Mouse (Mus musculus) 3T3-L1 (cell line): ENCODE data around the gene Pkhd1.
A peak's percentile ranks its signal among the peaks of the same experiment; 100 is the strongest.
"Not testable (repeated sequence)": the region's sequence is repeated elsewhere in the genome, so short reads cannot be mapped to it uniquely, and the experiment has no call there.

Experiments
- DNase-seq: peaks from one replicate; pipeline ENCODE4 v3.0.0-alpha.2; 2015; ENCODE audit warnings: low read depth, low spot score

The Pkhd1 gene

DNA sequence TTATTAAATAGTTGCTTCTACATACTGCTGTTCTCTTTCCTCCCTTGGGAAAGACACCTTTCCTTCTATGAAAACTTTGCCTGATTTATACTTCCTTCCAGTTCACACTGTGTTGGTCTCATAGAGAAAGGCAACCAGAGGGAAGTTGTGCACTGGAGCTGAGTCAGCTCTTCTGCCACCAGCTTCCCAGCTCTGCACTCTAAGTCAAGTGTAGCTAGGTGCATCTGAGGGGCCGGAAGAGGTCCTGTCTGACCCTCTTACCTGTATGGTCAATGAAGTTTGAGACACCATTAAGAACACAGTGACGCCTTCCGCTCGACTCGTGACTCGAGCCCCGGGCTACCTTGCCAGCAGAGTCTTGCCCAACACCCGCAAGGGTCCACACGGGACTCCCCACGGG is 131.8 kb downstream of the Pkhd1 start:
- no peak for DNase-seq

DNA sequence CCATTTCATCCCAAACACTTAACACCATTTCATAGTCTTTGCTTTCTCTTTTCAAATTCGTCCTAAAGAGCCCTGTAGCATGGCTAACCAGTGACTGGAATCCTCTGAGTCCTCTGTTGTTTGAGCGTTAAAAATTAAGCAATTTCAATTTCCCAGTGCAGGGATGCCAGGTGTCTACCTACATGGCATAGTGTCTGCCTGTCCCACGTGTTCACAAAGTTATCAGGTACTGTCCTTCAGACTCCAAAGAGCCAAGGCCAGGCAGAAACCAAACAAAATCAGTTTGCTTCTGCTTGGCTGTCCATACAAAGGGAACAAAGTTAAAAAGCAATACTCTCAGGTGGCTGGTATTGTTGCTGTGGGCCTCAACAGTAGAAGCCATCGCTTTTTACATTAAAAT is 136.0 kb downstream of the Pkhd1 start:
- DNase-seq: no peak

DNA sequence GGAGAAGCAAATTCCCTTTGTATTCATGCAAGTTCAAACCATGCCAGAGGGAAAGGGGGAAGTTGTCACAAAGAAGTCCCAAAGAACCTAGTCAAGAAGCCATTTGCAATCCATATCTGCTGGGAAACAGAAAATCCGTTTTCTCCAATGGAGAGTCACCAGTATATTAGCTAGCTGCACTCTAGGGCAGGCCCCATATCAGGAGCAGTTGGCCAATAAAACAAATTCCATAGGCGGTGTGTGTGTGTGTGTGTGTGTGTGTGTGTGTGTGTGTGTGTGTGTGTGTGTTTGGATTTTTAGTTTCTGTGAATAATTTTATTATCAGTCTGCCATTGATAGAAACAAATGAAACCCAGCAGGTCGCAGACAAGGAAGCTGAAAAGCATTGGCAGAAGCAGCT is 139.2 kb downstream of the Pkhd1 start:
- DNase-seq: no peak

DNA sequence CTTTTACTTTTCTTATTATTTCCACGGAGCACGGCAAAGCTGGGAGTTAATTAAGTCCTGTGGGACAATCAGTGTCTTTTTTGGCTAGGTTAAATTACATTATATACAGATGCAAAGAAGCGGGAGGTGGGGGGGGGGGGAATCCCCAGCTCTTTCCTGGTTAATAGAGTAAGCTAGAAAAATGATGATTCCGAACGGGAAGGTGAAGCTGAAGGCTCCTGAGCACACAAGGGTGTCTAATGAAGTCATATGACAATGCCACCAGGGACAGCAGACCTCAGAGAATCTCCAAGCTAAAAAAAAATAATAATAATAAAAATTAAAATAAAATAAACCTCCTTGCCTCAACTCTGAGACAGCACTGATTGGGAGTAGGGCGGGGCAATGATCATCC is 139.6 kb downstream of the Pkhd1 start:
- DNase-seq: no peak

DNA sequence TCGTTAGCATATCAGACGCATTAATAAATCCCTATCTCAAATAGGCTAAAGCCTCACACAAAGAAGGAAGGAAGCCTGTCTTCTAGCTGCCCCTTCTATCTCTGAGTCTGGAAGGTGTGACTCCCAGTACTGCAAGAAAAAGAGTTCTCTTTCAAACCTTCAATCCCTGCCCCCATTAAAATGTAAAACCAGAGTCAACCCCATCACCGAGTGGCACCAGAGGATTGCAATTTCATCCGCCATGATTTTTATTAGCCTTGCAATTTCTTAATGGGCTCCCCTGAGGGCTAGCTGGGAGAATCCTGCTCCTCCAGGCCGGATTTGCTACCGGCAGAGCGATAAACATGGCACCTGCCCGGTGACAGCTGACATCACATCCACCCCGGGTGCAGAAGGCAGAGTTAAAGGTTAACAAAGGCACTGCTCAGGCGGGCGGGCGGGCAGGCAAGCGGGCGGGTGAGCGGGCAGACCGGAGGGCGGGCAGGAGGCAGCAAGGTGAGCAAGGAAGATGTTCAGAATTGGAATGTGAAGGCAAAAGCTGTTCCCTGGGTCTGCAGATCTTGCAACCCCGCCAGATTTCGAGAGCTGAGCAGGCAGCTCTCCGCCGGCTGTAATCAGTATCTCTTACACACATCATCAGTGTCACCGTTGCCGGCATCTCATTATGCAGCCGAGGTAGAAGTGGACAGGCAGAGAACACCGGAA is 140.2 kb downstream of the Pkhd1 start:
- DNase-seq: no peak

DNA sequence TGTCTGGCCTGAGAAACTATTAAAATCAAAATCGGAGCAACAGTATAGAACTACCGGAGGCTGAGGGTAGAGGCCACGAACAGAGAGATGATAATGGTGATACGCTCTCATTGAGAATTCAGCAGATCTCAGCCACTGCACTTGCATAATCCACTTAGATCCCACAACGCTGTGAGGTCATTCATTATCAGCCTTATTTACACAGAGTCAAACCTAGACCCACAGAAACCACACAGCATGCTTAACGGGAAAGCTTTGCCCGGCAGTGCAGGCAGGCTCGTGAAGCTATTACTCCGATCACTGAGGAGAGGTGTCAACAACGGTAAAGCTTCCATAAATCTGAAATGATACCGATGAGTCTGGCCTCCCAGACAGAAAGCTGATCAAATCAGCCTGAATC is 147.1 kb downstream of the Pkhd1 start:
- DNase-seq: no peak

DNA sequence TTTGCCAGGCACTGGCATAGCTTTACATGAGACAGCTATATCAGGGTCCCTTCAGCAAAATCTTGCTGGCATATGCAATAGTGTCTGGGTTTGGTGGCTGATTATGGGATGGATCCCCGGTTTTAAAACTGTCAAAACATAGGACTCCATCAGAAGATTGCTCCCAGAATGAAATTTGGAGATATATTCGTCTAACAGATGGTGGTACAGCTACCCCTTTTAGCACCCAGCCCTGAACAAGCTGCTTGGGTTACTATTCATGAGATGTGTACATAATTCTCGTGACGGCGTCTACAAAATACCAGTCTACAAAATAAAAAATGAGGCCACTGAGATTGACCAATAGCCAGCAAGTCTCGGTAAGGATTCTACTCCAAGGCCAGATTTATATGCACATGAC is 147.5 kb downstream of the Pkhd1 start:
- no peak for DNase-seq

DNA sequence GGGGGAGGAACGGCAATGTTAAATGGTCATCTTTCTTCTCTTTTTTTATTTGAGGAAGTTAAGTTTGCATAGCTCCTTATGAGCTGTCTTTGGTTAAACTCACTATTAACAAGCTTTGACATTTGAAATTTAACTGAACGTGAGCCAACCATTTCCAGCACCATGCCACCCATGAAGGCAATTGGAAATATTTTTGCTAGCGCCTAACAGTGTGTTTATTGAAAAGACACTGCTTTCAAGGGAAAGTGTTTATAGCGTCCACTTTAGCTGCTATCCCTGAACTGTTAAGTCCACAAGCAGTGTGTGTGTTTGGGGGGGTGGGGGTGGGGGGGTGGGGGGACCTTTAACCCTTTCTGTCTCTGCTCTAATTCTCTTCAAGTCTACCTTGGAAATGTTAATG is 151.4 kb downstream of the Pkhd1 start:
- DNase-seq: no peak

DNA sequence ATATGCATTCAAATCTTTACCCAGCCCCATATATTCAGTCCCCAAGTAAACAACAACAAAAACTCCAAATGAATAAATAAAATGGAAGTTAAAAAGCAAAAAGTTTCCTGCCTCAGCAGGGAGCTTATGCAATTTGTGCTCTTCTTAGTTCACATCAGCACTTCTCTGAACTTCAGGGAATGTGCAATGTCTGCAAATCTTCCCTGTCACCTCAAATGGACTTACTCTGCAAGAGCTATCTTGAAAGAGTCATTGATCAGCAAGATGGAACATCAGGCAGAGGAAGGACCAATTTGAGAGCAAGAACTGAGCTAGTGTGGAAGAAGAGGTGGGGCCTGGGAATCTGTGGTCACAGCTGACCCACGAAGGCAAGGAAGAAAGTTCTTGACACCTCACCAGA is 163.2 kb downstream of the Pkhd1 start:
- no peak for DNase-seq

DNA sequence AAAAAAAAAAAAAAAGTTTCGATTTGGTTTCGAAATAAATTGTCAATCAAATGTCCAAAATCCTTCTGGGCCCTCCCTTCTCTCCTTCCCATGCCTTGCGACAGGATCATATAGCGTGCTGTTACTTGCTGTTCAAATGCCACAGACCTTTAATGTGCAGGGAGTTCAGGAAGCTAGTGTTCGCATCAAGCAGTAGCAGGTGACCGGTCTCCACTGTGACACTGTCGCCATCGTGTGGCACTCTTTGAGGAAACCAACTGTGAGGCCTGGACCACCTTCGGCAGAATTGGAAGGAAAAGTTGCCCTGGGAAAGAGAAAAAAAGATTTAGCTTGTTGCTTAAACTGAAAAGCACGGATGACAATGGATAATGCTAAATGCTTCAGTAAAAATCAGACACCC is 167.8 kb downstream of the Pkhd1 start:
- DNase-seq: peak; percentile 21

DNA sequence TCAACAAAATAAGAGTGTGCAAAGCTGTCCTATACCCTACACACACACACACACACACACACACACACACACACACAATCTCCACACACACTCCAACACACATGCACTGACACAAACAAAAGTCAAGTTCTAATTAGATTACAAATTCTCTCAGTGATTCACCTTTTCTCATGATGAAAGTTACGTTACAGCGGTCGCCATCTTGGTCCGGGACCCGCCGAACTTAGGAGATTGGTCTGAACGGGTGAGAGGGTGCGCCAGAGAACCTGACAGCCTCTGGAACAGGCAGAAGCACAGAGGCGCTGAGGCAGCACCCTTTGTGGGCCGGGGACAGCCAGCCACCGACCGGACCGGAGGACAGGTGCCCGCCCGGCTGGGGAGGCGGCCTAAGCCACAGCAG is 185.8 kb downstream of the Pkhd1 start:
- not testable (repeated sequence) for DNase-seq

DNA sequence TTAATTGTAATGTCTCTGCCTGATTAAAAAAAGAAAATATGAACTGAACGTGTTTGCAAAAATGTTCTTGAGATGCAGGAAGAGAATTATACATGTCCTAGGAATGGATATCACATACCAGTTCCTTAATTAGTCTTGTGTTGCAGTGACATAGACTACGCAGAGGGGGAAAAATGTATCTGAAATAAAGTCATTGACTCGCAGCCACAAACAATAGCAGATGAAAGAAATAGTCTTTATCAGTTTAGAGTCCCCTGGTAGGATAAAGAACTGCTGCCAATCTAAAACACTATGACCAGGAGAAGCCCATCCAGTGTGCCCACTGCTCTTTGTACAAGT is 188.8 kb downstream of the Pkhd1 start:
- DNase-seq: no peak

DNA sequence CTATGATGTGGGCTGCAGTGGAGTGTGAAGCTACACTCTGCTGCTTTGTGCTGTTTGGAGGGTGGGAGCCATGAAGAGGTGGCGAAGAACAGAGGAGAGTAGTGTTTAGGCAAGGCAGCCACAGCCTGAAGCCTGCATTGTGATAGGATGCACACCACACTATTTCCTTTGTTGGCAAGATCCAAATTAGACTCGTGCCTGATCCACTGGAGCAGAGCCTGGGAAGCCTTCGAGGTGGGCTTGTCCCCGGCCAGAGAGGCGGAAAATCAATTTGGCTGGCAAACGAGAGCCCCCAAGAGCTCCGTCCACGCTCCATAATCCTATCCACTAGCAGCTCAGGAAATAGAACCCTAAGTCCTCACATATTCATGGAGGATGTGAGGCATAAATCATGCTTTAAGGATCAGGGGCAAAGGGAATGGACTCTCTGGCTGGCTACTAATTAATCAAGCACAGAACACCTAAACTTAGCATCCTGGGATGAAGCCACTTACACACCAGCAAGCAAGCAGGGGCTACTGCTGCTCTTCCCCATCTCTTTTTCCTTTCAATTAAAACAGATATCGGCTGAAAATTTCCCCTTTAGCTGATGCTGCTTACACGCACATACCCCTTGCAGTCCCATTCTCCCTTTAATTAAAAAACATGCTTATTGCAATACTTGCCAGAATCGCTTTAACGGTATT is 189.4 kb downstream of the Pkhd1 start:
- DNase-seq: no peak

DNA sequence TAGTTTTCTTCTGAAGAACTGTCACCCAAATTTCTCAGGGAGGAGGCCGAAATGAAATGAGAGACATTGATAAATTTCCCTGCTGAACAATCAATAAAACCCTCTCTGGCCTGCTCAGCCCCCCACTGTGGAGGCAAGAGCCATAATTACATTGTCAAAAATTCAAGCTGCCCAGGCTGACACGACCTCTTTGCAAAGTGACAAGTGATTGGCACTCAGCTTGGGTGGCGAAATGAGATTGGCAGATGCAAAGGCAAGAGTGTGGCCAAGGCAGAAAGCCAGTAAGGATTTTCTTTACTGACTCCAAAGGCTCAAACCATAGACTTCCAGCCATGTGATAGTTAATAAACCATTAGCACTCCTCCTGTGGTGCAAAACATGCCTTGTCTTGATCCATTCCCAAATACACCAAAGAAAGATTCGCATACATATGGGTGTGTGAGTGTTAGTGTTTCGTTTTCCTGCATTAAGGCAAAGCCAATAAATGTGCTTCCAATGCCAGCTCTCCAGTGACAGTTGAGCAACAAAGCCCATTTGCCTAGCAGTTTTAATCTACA is 208.4 kb downstream of the Pkhd1 start:
- DNase-seq: no peak

DNA sequence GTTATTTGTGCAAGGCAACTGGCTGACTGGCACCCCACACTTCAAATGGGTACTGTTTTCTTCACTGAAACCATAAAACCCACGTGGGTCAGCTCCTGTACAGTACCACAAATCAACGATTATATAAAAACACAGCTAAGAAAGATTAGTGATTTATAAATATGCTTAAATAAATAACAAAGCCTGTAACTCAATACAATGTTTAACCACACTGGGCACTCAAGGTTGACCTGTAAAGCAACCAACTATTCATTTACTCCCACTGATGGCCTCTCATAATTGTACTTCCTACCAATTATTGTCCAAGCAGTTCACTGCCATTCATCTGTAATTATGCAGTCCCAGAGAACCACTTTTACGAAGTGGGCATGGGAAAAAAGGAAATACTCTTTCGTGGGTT is 219.5 kb downstream of the Pkhd1 start:
- DNase-seq: no peak

DNA sequence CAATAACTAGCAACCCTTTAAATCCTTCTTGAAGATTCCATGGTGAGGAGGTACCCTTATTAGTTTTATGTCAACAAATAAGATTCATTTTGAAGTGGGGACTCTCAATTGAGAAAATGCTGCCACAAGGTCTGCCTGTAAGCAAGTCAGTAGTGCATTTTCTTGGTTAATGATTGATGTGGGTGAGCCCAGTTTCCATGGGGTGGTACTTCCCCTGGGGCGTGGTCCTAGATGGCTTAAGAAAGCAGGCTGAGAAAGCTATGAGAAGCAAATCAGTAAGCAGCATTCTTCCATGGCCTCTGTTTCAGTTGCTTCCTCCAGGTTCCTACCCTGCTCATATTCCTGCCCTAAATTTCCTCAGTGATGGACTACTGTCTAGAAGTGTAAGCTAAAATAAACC is 253.4 kb downstream of the Pkhd1 start:
- DNase-seq: no peak

DNA sequence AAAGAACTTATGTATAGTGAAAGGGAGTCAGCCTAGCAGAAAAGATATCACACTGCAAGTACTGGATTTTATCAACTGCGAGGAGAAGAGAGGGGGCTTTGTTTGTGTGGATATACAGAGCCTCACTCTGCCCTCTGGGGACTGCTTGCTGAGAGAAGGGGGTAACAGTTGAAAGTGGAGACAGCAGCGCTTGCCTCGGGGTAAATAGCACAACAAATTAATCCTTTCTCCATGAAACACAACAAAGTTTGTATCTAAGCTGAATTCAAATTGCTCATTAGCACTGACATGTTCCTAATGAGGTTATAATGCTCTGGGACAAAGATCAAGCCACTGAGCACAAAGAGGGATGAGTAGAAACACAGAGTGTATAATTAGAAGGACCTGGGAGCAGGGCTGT is 273.2 kb downstream of the Pkhd1 start:
- DNase-seq: no peak

DNA sequence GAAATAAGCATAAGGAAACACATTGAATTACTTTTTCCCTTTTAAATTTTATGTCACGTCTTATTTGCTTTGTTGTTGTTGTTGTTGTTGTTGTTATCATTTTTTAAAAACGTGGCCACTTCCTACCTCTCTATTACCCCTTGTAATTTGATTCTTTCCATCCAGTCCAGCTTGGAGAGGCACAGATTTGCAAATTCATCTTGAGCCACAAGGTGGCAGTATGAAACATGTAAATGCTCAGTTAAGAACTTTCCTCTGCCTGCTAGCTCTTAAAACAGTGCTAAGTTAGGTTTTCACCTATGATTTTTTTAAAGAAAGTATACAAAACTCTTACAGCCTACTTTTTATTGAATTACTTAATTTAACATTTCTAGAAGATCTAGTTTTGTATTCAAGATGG is 306.4 kb downstream of the Pkhd1 start:
- DNase-seq: peak; percentile 79

DNA sequence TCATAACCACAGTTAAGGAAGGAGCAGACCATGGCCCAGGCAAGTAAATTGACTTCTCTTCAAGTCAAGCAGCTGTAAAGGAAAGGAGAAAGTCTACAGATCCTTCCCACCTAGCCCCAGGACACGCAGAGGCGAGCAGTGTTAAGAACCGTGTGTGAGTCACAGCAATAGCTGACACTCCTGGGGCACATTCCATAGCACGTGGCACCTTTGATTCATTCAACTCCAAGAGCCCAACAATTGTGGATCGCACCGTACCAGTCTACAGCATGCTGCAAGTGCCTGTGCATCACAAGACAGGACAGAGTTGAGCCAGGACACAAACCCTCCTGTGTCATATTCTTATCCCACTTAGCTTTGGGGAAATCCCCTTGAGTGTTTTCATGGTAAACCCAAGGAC is 306.9 kb downstream of the Pkhd1 start:
- peak; percentile 4 for DNase-seq

DNA sequence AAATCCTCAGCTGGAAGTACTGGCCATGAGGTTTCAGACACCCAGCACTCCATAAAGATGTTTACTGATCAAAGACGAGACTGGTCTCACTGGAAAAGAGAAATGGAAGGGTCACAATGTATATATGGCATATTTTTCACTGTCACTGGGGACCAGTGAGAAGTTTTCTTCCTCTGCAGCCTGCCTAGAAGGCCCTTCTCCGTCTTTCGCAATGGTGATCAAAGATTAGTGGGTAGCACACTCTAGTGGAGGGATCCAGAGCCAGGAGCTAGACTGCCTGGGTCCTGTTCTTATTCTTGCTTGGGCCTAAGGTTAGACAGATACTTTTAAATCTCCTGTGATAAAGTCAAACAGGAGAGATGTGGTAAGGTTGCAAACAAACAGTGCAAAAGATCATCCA is 311.7 kb downstream of the Pkhd1 start:
- DNase-seq: peak; percentile 17

DNA sequence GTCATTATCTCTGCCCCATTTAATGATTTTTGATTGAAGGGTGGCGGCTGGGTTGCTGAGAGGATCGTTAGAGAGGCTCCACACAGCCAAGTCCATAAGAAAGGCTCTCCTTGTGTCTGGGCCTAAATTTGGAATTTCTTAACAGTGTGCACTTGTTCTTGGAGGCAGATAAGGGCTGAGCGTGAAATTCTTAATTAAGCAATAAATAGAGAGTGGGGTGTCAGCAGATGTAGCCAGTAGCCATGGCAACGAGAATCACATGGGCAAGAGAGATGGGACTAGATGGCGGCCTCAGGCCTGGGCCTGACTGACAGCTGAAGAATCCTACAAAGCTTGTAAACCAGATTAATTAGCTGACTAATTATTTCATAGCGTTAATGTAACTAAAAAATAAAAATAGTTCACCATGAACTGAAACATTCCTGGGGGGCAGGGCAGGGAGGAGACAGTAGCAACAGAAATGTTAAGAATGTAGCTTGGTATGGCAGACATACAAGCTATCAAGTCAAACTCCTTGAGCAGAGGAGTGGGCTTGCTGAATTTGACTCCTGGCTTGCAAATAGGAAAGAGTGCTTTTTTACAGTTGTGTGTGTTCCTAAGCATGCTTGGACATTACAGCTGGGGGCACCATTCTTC is 314.8 kb downstream of the Pkhd1 start:
- DNase-seq: no peak

DNA sequence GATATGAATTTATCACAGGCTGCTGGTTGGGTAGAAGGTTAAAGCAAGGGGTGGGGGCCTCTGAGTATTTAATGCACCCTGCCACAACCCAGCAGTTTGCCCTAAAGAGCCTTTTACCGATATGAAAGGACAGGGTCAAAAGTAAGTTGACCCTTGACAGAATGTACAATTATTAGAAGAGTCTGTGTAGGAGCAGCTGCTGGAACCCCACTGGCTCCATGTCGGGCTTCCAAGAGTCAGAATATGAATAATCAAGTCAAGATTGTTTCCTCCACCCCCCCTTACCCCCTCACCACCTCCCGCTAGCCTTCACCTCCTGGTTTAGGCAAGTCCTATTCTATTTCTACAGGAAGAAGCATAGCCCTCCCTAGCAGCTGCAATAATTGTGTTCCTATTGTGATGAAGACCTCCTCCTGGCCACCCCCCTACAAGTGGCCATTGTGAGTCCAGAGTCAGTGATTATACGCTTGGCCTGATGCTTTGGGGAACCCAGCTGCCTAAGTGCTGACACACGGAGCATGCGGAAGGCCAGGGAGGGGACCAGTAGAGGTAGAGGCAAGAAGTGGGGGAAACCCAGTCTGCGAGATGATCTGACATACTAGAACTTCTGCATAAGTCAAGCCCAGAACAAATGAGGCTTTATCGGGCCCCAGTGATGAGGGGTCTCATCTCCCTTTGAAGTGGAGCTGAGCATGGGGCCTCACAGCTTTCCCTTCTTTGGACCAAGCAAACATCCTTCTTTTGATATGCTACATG is 315.5 kb downstream of the Pkhd1 start:
- DNase-seq: no peak
